Mouse (Mus musculus): ENCODE results near the gene Apela. TPM values are rescaled to one million over a fixed set of nuclear protein-coding genes. Genes with fewer than 3 reads are reported as not detected.
A peak's percentile ranks its signal among the peaks of the same experiment; 100 is the strongest.
"Not testable (repeated sequence)": the region's sequence is repeated elsewhere in the genome, so short reads cannot be mapped to it uniquely, and the experiment has no call there.

The Apela gene
- total RNA-seq, 1 experiment from 2014 or later: not detected

DNA sequence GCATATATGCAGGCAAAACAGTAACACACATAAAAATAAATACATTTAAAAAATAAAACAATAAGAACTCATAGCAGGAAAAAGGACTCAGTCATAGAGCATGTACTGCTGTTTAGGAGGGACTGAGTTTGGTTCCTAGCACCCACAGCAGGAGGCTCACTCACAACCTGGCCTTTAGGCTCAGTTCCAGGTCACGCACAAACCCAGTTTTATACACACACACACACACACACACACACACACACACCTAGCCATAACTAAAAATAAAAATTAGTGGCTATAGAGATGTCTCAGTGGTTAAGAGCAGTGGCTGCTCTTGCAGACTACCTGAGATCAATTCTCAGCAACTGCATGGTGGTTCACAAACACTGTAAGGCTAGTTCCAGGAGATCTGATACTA is 5.0 kb downstream of the Apela start:
- ATAC-seq (replicated peaks in 1 of 2; ENCODE audit: insufficient read depth in 1 of 2, low FRiP score in 2 of 2, low TSS enrichment in 1 of 2, low read depth in 1 of 2, poor library complexity in 2 of 2, severe bottlenecking in 2 of 2): no peak

DNA sequence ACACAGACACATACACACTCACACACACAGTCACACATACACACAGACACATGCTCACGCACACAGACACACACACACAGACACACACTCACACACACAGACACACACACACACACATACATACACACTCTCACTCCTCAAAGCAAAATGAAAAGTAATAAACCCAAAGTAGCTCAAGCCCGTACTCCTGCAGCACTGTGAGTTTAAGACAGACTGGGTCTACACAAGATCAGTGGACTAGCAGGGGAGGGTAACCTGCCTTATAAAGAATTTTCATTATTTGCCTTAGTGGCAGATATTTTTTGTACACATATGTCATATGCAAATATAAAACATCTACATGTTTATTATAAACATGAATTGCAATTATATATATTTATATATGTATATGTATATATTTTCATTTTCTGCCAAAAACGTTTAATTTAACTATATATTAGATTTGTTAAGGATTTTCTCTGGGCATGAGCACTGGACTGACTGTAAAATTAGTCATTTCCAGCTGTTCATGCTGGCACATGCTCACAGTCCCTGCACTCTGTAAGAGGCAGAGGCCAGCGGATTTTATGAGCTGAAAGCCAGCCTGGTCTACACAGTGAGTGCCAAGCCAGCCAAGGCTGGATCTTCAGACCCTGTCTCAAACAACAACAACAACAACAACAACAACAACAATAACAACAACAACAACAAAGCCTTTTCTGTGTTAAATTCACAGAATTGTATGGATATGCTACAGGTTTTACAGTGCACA is 6.2 kb downstream of the Apela start:
- ATAC-seq (replicated peaks in 1 of 2; ENCODE audit: insufficient read depth in 1 of 2, low FRiP score in 2 of 2, low TSS enrichment in 1 of 2, low read depth in 1 of 2, poor library complexity in 2 of 2, severe bottlenecking in 2 of 2): no peak

DNA sequence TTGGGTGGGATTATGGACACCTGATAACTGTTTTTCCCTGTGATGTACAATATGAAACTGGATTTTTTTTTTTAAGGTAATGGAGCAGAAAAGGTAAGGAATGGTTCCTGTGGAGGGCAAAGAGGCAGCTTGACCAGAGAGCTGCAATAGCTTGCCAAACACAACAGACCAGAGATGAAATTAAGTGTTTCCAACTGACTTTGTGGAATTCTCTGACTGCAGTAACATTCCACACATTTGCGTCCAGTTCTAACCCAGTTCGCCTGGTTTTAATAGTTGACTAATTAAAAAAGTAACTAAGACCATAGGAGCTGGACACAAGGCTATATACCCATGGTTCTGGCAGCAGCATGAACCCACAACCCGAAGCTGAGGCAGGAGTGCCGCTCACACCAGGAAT is 7.4 kb downstream of the Apela start:
- ATAC-seq (replicated peaks in 1 of 2; ENCODE audit: insufficient read depth in 1 of 2, low FRiP score in 2 of 2, low TSS enrichment in 1 of 2, low read depth in 1 of 2, poor library complexity in 2 of 2, severe bottlenecking in 2 of 2): no peak

DNA sequence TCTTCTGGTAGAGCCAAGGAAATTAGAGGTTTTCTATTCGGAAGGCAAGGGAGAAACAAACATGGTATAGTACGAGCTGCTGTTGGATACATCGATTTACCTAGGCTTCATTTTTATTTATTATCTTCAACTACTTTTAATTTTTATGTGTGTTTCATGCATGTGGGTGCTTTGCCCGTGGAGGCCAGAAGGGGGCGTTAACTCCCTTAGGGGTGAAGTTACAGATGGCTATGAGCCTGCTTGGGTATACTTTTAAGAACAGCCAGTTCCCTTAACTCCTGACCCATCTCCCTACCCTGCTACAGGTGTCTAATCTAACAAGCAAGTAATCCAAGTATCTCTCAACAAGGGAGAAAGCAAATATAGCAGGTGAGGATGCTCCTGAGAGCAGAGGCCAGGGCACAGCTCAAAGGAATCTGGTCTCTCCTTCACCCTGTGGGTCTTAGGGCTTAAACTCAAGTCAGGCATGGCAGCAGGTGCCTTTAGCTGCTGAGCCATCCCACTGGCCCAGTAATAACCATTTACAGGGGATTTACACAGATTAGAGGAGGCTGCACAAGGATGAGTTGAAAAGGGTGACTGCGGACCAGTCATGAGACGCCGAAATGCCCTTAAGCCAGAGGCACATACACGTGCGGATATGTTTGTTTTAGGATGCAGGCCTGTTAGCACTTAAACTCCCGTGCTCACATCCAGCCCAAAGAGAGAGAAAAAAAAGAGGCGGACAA is 8.0 kb downstream of the Apela start:
- ATAC-seq (replicated peaks in 1 of 2; ENCODE audit: insufficient read depth in 1 of 2, low FRiP score in 2 of 2, low TSS enrichment in 1 of 2, low read depth in 1 of 2, poor library complexity in 2 of 2, severe bottlenecking in 2 of 2): no peak

DNA sequence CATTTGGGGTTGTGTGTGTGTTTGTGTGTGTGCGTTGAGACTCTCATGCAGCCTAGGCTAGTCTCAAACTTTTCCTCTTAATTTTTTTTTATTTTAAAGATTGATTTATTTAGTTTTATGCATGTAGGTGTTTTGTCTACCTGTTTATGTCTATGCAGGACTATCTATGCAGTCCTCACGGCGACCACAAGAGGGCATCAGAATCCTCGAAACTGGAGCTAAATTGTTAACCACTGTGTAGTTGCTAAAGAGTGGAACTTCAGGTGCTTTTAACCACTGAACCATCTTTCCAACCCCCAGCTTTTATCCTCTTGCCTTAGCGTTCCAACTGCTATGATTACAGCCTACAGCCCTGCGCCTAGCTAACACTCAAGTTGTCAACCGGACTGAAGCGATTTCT is 14.7 kb downstream of the Apela start:
- peak; percentile 32 to 56; a peak in 3 of 4 replicates for ATAC-seq (replicated peaks in 1 of 2; ENCODE audit: insufficient read depth in 1 of 2, low FRiP score in 2 of 2, low TSS enrichment in 1 of 2, low read depth in 1 of 2, poor library complexity in 2 of 2, severe bottlenecking in 2 of 2)

DNA sequence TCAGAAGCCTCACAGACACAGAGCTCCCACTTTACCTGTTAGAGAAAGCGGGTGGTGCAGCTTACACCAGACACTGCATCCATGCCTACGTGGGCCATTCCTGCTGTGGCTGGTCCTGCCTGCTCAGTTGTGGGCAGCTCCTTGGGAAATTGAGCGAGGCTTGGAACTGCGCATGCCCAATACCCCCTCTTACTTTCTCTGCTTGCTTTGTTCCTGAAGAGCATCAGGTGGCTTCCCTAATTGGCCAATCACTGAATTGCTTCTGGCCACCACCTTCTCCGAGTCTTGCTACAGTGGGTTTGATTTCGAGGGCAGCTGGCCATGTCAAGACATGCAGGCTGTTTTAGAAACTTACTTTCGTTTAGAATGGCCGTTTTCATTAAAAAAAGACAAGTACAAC is 18.7 kb downstream of the Apela start, which contains the start of the genes Trim61 and Trim60:
Gene Trim61, minus strand, starts transcription at position 101 of the 400 bp plus-strand sequence.
Gene Trim60, minus strand, starts transcription at position 162 of the 400 bp plus-strand sequence.
- ATAC-seq (replicated peaks in 1 of 2; ENCODE audit: insufficient read depth in 1 of 2, low FRiP score in 2 of 2, low TSS enrichment in 1 of 2, low read depth in 1 of 2, poor library complexity in 2 of 2, severe bottlenecking in 2 of 2): no peak

DNA sequence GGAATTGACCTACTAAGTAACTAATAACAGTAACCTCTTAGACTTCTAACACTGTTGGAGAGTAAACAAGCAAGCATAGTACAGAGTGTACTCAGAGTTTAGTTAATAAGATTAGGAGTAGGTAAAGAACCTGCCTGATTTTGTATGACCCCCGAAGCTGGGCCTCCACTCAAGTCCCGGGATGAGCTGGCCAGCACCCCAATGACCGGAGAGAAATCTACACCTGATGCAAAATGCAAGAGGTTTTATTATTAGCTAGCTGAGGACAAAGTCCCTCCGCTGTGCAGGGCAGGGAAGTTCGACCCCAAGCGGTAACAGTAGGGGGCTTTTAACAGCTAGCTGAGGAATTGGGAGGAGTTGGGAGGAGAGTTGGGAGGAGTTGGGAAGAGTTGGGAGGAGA is 29.5 kb downstream of the Apela start:
- ATAC-seq (replicated peaks in 1 of 2; ENCODE audit: insufficient read depth in 1 of 2, low FRiP score in 2 of 2, low TSS enrichment in 1 of 2, low read depth in 1 of 2, poor library complexity in 2 of 2, severe bottlenecking in 2 of 2): not testable (repeated sequence)

DNA sequence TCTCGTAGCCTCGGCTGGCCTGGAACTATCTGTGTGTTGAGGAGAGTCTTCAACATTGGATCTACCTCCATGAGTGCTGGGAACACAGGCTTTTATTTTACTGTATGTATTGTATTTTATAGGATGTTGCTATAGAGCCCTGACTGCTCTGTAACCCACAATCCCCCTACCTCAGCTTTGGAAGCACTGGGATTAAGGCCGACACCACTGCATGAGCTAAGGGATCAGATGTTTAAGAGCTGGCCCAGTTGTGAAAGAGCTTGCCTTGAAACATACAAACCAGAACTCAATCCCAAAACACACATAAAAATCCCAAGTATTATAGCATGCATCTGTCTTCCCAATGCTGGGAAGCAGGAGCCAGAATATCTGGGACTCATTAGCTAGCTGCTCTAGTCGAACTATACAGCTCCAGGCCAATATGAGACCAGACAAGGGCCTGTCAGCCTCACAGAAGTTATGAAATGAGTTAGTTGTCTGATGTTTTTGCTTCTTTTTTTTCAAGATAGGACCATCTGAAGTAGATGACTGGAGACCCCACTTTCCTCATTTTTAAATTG is 38.2 kb downstream of the Apela start:
- no peak for ATAC-seq (replicated peaks in 1 of 2; ENCODE audit: insufficient read depth in 1 of 2, low FRiP score in 2 of 2, low TSS enrichment in 1 of 2, low read depth in 1 of 2, poor library complexity in 2 of 2, severe bottlenecking in 2 of 2)

DNA sequence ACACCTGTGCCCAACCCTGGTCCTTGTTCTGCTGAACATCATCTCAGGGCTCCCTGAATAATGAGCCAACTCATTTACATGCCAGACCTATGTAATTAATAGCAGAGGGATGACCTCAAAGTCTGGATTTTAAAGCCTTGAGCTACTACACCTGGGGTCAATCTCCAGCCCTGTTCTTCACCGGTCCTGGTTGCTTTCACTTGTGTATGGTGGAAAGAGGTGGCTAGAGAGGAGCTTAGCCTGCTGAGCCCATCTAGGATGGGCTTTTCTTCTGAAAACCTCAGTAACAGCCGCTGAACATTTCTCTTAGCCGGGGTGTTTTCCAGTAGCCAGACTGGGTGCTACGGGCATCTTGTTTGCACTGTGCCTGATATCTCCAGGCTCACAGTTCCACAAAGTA is 49.4 kb downstream of the Apela start, which contains the start of gene Trim75:
Gene Trim75, minus strand, starts transcription at position 101 of the 400 bp plus-strand sequence.
- ATAC-seq (replicated peaks in 1 of 2; ENCODE audit: insufficient read depth in 1 of 2, low FRiP score in 2 of 2, low TSS enrichment in 1 of 2, low read depth in 1 of 2, poor library complexity in 2 of 2, severe bottlenecking in 2 of 2): no peak

DNA sequence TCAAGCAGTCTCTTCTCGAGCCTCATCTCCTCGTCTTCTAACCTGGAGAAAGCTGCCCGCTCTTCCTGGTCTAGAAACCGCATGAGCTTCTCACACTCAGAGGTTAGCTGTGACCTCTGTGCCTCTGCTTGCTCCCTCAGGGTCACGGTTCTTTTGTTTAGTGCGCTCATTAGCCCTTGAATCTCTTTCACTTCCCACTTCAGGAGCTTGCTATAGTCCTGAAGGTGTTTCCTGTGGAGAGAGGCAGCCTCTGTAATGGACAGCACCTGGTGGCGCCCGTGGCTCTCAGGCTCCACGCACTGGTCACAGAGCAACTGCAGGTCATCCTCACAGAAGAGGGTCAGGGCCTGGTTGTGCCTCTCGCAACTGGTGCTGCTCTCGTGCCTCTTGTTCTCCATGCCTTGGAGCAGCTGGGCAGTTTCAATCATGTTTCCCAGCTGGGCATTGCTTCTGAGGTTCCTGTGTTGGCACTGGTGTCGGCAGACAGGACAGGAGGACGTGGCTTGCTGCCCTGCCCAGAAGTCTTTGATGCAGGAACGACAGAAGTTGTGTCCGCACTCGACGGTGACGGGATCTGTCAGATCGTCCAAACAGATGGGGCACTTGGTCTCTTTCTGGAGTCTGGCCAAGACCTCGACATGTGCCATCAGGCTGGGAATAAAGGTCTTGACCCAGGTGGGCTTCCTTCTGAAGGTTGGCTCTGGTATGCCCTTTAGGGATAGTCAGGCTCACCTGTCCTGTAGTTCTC is 53.8 kb downstream of the Apela start:
- ATAC-seq (replicated peaks in 1 of 2; ENCODE audit: insufficient read depth in 1 of 2, low FRiP score in 2 of 2, low TSS enrichment in 1 of 2, low read depth in 1 of 2, poor library complexity in 2 of 2, severe bottlenecking in 2 of 2): no peak

Other genes with a start within 250 kb of the Apela start
- gene Klhl2, start 187.3 kb downstream of the Apela start, total RNA-seq (2017): 20.2 and 21.3 TPM in 2 replicates
- 12.3 and 16.9 TPM in 2 replicates for gene Tmem192, start 90.2 kb downstream of the Apela start, total RNA-seq (2017)
- gene Trim75, start 49.5 kb downstream of the Apela start, total RNA-seq (2017): not detected in 2 replicates
- gene Trim61, start 18.8 kb downstream of the Apela start, total RNA-seq (2017): not detected in 2 replicates
- gene Trim60, start 18.8 kb downstream of the Apela start, total RNA-seq (2017): not detected in 2 replicates
- gene Gm10663, start 37.7 kb upstream of the Apela start, total RNA-seq (2017): not detected in 2 replicates
- not detected in 2 replicates for gene BC030870, start 92.2 kb upstream of the Apela start, total RNA-seq (2017)